Mouse (Mus musculus) midbrain, embryonic 10.5 days (tissue): ENCODE measurements around the gene Moap1. TPM values are rescaled to one million over a fixed set of nuclear protein-coding genes. Genes with fewer than 3 reads are reported as not detected.

Source experiments
- DNase-seq: peaks from one replicate; pipeline ENCODE4 v3.0.0-alpha.2; 2017; ENCODE audit warnings: low spot score
- H3K27ac ChIP-seq: fragments of 300-500 bp; sonication (generic); replicated peaks from 2 replicates; pipeline ENCODE4 v1.5.1; 2016; ENCODE audit warnings: mild to moderate bottlenecking
- H3K27me3 ChIP-seq: fragments of 300-500 bp; sonication (generic); 2 replicates; pipeline ENCODE4 v1.6.1; 2016; ENCODE audit warnings: low read depth, mild to moderate bottlenecking; ENCODE audit not compliant: poor library complexity, severe bottlenecking
- H3K36me3 ChIP-seq: fragments of 300-500 bp; sonication (generic); 2 replicates; pipeline ENCODE4 v1.6.1; 2016; ENCODE audit warnings: mild to moderate bottlenecking, moderate library complexity
- H3K4me1 ChIP-seq: fragments of 300-500 bp; sonication (generic); 2 replicates; pipeline ENCODE4 v1.6.1; 2016
- H3K4me3 ChIP-seq: fragments of 300-500 bp; sonication (generic); 2 replicates; pipeline ENCODE4 v1.5.1; 2016; ENCODE audit warnings: mild to moderate bottlenecking, moderate library complexity
- H3K9me3 ChIP-seq: fragments of 300-500 bp; sonication (generic); replicated peaks from 2 replicates; pipeline ENCODE4 v1.6.1; 2016; ENCODE audit warnings: mild to moderate bottlenecking
- WGBS: fragments of 180-500 bp; shearing (Covaris S2); methylation state at CpG from one replicate; pipeline ENCODE4 v1.1.7; 2016; 5-methylcytosine and 5-hydroxymethylcytosine counted together
- polyA plus RNA-seq: library from polyadenylated mRNA; unstranded; fragments of >200 nt; fragmentation: Nextera tagmentation; extraction: Ambion mirVana; gene quantifications from 2 replicates; pipeline ENCODE4 v1.2.1, GENCODE M21; 2016

Moap1 gene
- polyA plus RNA-seq, 1 experiment from 2014 or later: 38.4 TPM

- Histone ChIP-seq H3K36me3 (no peaks in the 10 kb centered on the region), H3K27ac (peak overlapping the region; percentile 91), H3K4me1 (peaks cover 26% of the 10 kb centered on the region), H3K4me3 (peak overlapping the region; percentile 38), H3K9me3 (no peaks in the 10 kb centered on the region), H3K27me3 (no peaks in the 10 kb centered on the region)
- WGBS: 49% methylated on average over 16 of the region's 16 CpGs
- DNase-seq: no peak
These were observed 12.5 kb downstream of the Moap1 start for GRCm38 (mm10) chr12:102730798-102731619.

GRCm38 (mm10) chr12:102729855-102730797 lies 13.3 kb downstream of the Moap1 start:
- peak overlapping the region; percentile 91 for H3K27ac ChIP-seq
- WGBS: 36% methylated on average over 26 of the region's 26 CpGs
- DNase-seq: peak; percentile 91
- H3K4me3 ChIP-seq: peak overlapping the region; percentile 38
- no peaks in the 10 kb centered on the region for H3K27me3 ChIP-seq
- H3K4me1 ChIP-seq: peaks cover 26% of the 10 kb centered on the region
- no peaks in the 10 kb centered on the region for H3K9me3 ChIP-seq
- no peaks in the 10 kb centered on the region for H3K36me3 ChIP-seq

DNA sequence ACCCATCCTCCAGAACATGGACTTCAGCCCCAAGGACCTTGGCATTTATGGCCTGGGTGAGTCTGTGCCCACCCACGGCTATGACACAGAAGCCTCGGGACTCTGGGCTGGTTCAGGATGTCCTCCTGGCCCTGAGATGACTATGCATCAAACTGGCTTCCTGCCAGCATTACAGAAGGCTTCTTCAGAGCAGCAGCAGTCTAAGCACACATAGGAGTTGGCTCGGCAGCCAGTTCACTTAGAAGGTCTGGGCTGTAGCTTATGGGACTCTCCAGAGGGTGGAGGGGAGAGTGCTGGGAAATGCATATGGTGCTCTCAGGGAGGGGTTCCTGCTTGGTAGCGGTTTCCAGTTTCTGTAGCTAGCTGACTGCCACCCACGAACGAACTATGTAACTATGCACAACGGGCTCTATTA lies 17.7 kb downstream of the Moap1 start:
- no peak for DNase-seq
- 85% methylated on average over 7 of the region's 7 CpGs for WGBS
- no peak overlapping the region for H3K27ac ChIP-seq

GRCm38 (mm10) chr12:102725146-102725545 lies 18.3 kb downstream of the Moap1 start:
- Histone ChIP-seq H3K27ac (no peak overlapping the region), H3K9me3 (no peaks in the 10 kb centered on the region), H3K36me3 (no peaks in the 10 kb centered on the region), H3K4me1 (peaks cover 24% of the 10 kb centered on the region), H3K4me3 (no peak overlapping the region), H3K27me3 (no peaks in the 10 kb centered on the region)
- 87% methylated on average over 6 of the region's 6 CpGs for WGBS
- no peak for DNase-seq

More for the DNA sequence above, 17.7 kb downstream of the Moap1 start:
- H3K36me3 ChIP-seq: no peaks in the 10 kb centered on the region
- no peaks in the 10 kb centered on the region for H3K9me3 ChIP-seq
- H3K27me3 ChIP-seq: no peaks in the 10 kb centered on the region
- peaks cover 30% of the 10 kb centered on the region for H3K4me1 ChIP-seq
- no peak overlapping the region for H3K4me3 ChIP-seq

GRCm38 (mm10) chr12:102723861-102724260 lies 19.6 kb downstream of the Moap1 start:
- peaks cover 24% of the 10 kb centered on the region for H3K4me1 ChIP-seq
- H3K27me3 ChIP-seq: no peaks in the 10 kb centered on the region
- H3K27ac ChIP-seq: no peak overlapping the region
- H3K9me3 ChIP-seq: no peaks in the 10 kb centered on the region
- H3K4me3 ChIP-seq: no peak overlapping the region
- 88% methylated on average over 6 of the region's 6 CpGs for WGBS
- no peak for DNase-seq
- H3K36me3 ChIP-seq: no peaks in the 10 kb centered on the region

- no peaks in the 10 kb centered on the region for H3K9me3 ChIP-seq
- H3K27ac ChIP-seq: no peak overlapping the region
- no peaks in the 10 kb centered on the region for H3K36me3 ChIP-seq
- WGBS: 69% methylated on average over 8 of the region's 8 CpGs
- no peaks in the 10 kb centered on the region for H3K27me3 ChIP-seq
- H3K4me3 ChIP-seq: no peak overlapping the region
- H3K4me1 ChIP-seq: peaks cover 24% of the 10 kb centered on the region
- DNase-seq: no peak
These were observed 20.5 kb downstream of the Moap1 start for GRCm38 (mm10) chr12:102722966-102723365.

- DNase-seq: no peak
- no peak overlapping the region for H3K4me3 ChIP-seq
- peaks cover 24% of the 10 kb centered on the region for H3K4me1 ChIP-seq
- no peaks in the 10 kb centered on the region for H3K27me3 ChIP-seq
- no peaks in the 10 kb centered on the region for H3K9me3 ChIP-seq
- H3K27ac ChIP-seq: peak overlapping the region; percentile 53
- WGBS: 56% methylated on average over 11 of the region's 11 CpGs
- H3K36me3 ChIP-seq: no peaks in the 10 kb centered on the region
These were observed 21.0 kb downstream of the Moap1 start for GRCm38 (mm10) chr12:102722451-102722850.

DNA sequence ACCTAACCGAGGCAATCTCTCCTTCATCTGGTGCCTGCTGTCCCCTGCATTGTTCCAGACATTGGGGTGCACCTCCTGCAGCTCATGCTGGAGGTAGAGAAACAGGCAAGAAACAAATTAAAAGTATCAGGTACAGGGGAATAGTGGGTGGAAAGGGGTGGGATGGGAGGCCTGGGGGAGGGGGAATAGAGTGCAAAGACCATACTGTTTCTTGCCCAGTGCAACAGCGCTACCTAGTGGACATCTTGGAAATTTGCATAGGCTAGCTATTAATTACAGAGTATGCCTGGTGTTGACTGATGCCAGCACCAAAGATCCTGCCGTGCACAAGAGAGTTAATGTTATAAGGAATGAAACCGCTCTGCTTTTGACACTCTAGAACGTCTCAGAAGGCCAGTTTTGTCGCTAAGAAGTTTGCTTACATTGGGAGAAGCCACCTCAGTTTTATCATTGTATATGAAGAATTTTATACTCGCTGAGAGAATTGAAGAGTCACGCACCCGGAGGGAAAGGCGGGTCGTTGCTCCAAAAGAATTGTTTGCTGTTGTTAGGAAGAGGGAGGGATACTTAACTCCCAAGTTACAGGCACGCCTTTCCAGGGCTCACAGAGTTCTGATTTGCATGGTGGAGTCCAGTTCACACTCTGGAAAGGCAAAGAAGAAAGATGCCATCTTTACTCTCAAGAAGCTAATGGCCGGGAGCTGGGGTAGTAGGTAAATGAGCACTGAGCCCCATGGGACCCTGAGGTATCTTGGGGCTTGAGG lies 23.7 kb downstream of the Moap1 start:
- Histone ChIP-seq H3K27me3 (no peaks in the 10 kb centered on the region), H3K4me1 (peaks cover 24% of the 10 kb centered on the region), H3K4me3 (no peak overlapping the region), H3K36me3 (no peaks in the 10 kb centered on the region), H3K9me3 (no peaks in the 10 kb centered on the region), H3K27ac (no peak overlapping the region; the same call in 1 of the 2 replicates)
- WGBS: 32% methylated on average over 13 of the region's 13 CpGs
- peak; percentile 59 for DNase-seq

DNA sequence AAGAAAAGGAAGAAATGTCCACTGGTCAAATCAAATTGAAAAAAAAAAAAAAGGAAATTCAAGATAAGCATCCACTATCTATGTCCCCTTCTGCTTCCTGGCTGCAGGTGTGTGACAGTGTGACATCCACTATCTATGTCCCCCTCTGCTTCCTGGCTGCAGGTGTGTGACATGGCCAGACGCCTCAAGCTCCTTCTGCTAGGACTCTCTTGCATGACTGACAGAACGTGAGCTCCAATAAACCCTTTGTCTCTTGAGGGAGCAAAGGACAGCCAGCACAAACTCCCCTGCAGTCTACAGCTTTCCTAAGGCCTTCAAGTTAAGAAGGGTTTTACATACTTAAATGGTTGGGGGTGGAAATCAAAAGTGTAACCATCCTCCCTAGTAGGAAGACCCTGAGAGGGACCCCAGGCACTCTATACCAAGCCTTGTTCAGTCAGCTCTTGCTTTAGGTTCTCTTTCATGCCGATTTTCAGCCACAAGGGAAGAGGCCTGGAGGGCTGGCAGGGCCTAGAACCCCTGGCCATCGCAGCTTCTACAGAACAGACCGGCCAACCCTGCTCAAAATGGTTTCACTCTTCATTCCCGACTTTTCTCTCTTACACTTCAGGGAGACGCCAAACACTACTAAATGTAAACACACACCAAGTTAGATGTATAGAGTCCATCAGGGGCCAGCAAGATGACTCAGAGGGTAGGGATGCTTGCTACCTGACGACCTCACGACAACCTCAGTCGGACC lies 28.6 kb downstream of the Moap1 start:
- H3K36me3 ChIP-seq: no peaks in the 10 kb centered on the region
- H3K9me3 ChIP-seq: no peaks in the 10 kb centered on the region
- H3K4me1 ChIP-seq: peaks cover 21% of the 10 kb centered on the region
- H3K4me3 ChIP-seq: no peak overlapping the region
- WGBS: 86% methylated on average over 10 of the region's 10 CpGs
- H3K27me3 ChIP-seq: no peaks in the 10 kb centered on the region
- H3K27ac ChIP-seq: no peak overlapping the region
- DNase-seq: no peak

DNA sequence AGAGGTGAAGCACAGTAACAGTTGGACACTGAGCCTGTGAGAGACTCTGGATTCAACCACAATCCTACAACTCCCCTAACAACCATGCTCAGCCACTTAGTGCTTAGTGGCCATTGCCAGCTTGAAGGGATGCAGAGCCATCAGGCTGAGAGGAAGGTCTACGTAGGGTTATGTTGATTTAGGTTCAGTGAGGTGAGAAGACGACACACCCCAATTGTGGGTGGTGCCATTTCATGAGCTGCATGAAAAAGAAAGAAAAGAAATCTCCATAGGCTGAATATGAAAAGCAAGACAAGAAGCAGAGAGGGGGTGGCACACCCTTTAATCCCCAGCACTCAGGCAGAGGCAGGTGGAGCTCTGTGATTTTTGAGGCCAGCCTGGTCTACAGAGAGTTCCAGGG lies 29.3 kb downstream of the Moap1 start:
- no peaks in the 10 kb centered on the region for H3K36me3 ChIP-seq
- peaks cover 16% of the 10 kb centered on the region for H3K4me1 ChIP-seq
- H3K27ac ChIP-seq: no peak overlapping the region
- no peak overlapping the region for H3K4me3 ChIP-seq
- no peak for DNase-seq
- H3K27me3 ChIP-seq: no peaks in the 10 kb centered on the region
- no peaks in the 10 kb centered on the region for H3K9me3 ChIP-seq
- WGBS: 69% methylated on average over 2 of the region's 2 CpGs

GRCm38 (mm10) chr12:102713153-102713865 lies 30.2 kb downstream of the Moap1 start:
- Histone ChIP-seq H3K27me3 (peaks cover 3% of the 10 kb centered on the region; the same call in 1 of the 2 replicates), H3K27ac (no peak overlapping the region), H3K36me3 (no peaks in the 10 kb centered on the region), H3K9me3 (no peaks in the 10 kb centered on the region), H3K4me3 (no peak overlapping the region), H3K4me1 (peaks cover 17% of the 10 kb centered on the region)
- no peak for DNase-seq
- WGBS: 84% methylated on average over 20 of the region's 20 CpGs
